Mouse (Mus musculus) monocyte, adult 59 days (primary cell): ENCODE results near the gene Shcbp1. TPM values are rescaled to one million over a fixed set of nuclear protein-coding genes. Genes with fewer than 3 reads are reported as not detected.

Experiments
- total RNA-seq, 2 experiments: library from RNA; stranded (reverse); gene quantifications; one replicate each; pipeline ENCODE4 v1.2.4; 2023

The Shcbp1 gene
- total RNA-seq: 1 to 10 TPM in 1 of 2 experiments, under 1 TPM in 1; 0.52 to 2.3 TPM

DNA sequence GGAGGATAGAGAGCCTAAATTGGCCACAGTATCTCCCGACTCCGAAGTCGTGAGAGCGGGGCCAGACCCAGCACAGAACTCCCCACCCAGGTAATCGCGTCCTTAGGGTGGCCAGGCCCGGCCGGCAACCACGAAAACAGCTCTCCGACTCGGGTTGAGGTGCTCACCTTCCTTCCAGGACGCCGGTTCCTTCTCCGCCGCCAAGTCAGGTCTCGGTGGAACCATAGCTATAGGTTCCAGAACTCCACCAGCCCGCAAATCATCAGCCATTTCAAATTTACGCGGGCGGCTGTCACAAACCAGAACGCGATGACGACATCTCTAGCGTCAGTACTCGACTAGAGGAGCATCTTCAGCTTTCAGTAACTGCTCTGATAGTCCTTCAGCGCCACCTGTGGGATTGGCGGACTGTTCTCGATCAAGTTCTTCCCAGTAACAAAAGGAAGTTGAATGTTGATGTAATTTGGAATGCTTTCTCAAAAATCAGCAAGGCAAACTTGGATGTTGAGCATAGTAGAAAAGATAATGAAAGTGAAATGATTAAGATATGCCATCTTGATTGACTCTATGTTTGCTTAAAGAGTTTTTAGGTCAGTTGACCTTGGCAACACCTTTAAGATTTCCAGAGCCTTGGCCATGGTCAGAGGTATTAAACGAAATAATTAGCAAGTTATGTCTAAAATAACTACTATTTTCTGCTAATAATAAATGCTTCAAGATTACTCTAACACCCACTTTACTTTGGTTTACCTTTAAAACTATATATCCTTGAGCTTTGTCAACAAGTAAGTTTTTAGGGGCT is at the start of gene Shcbp1:
Gene Shcbp1, minus strand, starts transcription at position 314 of the 802 bp plus-strand sequence.

Other genes with a start within 250 kb of the Shcbp1 start
- gene Zfp958, start 166.4 kb downstream of the Shcbp1 start, total RNA-seq: 1 to 10 TPM; 7.5 to 8.1 TPM